ENCODE assay signal across 7 mouse cellular contexts in the genomic region with DNA sequence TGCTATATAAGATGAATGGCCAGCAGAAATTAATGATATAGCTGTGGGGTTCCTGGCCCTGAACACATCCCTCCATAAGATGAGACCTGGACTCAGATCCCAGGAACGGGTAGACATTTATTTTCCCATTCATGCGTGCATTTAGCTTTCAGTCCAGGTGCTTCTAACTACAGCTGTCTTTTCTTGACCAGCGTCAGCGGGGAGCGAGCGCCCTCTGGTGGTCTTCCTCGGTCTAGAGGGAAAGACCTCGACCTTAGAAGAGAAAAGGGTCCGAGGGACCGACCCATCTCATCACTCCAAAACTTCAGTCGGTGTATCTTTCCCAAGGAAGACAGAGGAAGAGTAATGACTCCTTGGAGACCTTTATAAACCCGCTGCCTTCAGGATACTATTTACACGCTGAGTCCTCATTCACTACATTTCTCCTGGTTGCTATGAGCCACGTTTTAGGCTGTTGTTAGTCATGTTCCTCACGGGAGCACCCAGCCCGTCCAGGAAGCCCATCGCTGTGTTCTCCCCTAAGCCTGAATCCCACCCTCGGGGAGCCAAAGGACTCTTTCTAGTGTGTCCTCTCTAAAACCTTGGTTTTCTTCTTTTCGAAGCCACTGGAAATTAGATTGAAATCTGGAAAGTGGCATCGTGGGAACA. TPM values are rescaled to one million over a fixed set of nuclear protein-coding genes. Genes with fewer than 3 reads are reported as not detected.
DNase-seq lines count a peak whose midpoint lies in the region; ATAC-seq and TF ChIP-seq lines count a peak whose summit lies in the region.

No protein-coding gene starts in this region.

- H3K4me2 ChIP-seq in intestine, postnatal 0 days (replicated peaks; ENCODE audit: low read depth), result peak overlapping the region; percentile 46
- H3K4me2 ChIP-seq in limb, embryonic 12.5 days, result peak overlapping the region; percentile 42
- H3K4me2 ChIP-seq in midbrain, embryonic 15.5 days, result peak overlapping the region; percentile 40; the same call in 1 of the 2 replicates

- no peak overlapping the region for H3K9ac ChIP-seq in intestine, postnatal 0 days (ENCODE audit: low read depth, low read length)
- H3K9ac ChIP-seq in limb, embryonic 12.5 days (replicated peaks), result 0 out of 2 replicates have a peak overlapping the region, but pooled peaks have one; percentile 12
- 0 out of 2 replicates have a peak overlapping the region, but pooled peaks have one; percentile 19 for H3K9ac ChIP-seq in midbrain, embryonic 15.5 days

- H3K4me3 ChIP-seq in embryonic facial prominence, embryonic 10.5 days, result peak overlapping the region; percentile 28; the same call in 1 of the 2 replicates
- H3K4me3 ChIP-seq in intestine, postnatal 0 days (ENCODE audit: low read depth, low read length), result no peak overlapping the region
- H3K4me3 ChIP-seq in limb, embryonic 12.5 days (replicated peaks), result no peak overlapping the region; the same call in 1 of the 2 replicates
- no peak overlapping the region for H3K4me3 ChIP-seq in midbrain, embryonic 15.5 days

- DNase-seq in adrenal gland, postnatal 14 days, result peak; percentile 90
- peak; percentile 89 for DNase-seq in embryonic facial prominence, embryonic 10.5 days (ENCODE audit: low spot score)
- peak; percentile 57 to 86 for DNase-seq in spleen, adult 18-20 months

- no peaks in the 10 kb centered on the region; the same call in 1 of the 2 replicates for H3K27me3 ChIP-seq in embryonic facial prominence, embryonic 10.5 days (replicated peaks; ENCODE audit: low read depth, poor library complexity, severe bottlenecking)
- H3K27me3 ChIP-seq in intestine, postnatal 0 days (replicated peaks; ENCODE audit: control insufficient read depth, insufficient read depth, low read length), result no peaks in the 10 kb centered on the region
- H3K27me3 ChIP-seq in limb, embryonic 12.5 days, result peaks cover 4% of the 10 kb centered on the region; the same call in 1 of the 2 replicates
- H3K27me3 ChIP-seq in midbrain, embryonic 15.5 days (replicated peaks), result no peaks in the 10 kb centered on the region

- TF ChIP-seq CTCF in intestine, postnatal 0 days (IDR thresholded peaks at IDR 0.05; ENCODE audit: low read depth), result peak; percentile 95

- no peak overlapping the region for H3K27ac ChIP-seq in embryonic facial prominence, embryonic 10.5 days (replicated peaks)
- H3K27ac ChIP-seq in intestine, postnatal 0 days (ENCODE audit: low read depth, low read length), result no peak overlapping the region
- no peak overlapping the region for H3K27ac ChIP-seq in limb, embryonic 12.5 days
- no peak overlapping the region for H3K27ac ChIP-seq in midbrain, embryonic 15.5 days

- H3K4me1 ChIP-seq in embryonic facial prominence, embryonic 10.5 days, result peaks cover 6% of the 10 kb centered on the region; the same call in 1 of the 2 replicates
- H3K4me1 ChIP-seq in intestine, postnatal 0 days (replicated peaks; ENCODE audit: control insufficient read depth, insufficient read depth, low read length), result no peaks in the 10 kb centered on the region
- H3K4me1 ChIP-seq in limb, embryonic 12.5 days (replicated peaks), result no peaks in the 10 kb centered on the region
- peaks cover 2% of the 10 kb centered on the region; the same call in 1 of the 2 replicates for H3K4me1 ChIP-seq in midbrain, embryonic 15.5 days

- H3K36me3 ChIP-seq in embryonic facial prominence, embryonic 10.5 days (replicated peaks), result no peaks in the 10 kb centered on the region
- H3K36me3 ChIP-seq in intestine, postnatal 0 days (ENCODE audit: control insufficient read depth, insufficient read depth), result no peaks in the 10 kb centered on the region
- no peaks in the 10 kb centered on the region for H3K36me3 ChIP-seq in limb, embryonic 12.5 days
- no peaks in the 10 kb centered on the region for H3K36me3 ChIP-seq in midbrain, embryonic 15.5 days (replicated peaks)

- no peaks in the 10 kb centered on the region for H3K9me3 ChIP-seq in embryonic facial prominence, embryonic 10.5 days
- H3K9me3 ChIP-seq in intestine, postnatal 0 days (ENCODE audit: control insufficient read depth), result no peaks in the 10 kb centered on the region
- no peaks in the 10 kb centered on the region for H3K9me3 ChIP-seq in limb, embryonic 12.5 days
- no peaks in the 10 kb centered on the region for H3K9me3 ChIP-seq in midbrain, embryonic 15.5 days

- peak; percentile 84 for ATAC-seq in granulocyte monocyte progenitor cell, adult 5-6 weeks (replicated peaks; ENCODE audit: poor library complexity, severe bottlenecking)
- ATAC-seq in intestine, postnatal 0 days, result peak; percentile 49
- ATAC-seq in limb, embryonic 12.5 days (ENCODE audit: insufficient number of reproducible peaks, insufficient read depth, low FRiP score, low TSS enrichment, low read depth), result no peak
- no peak for ATAC-seq in midbrain, embryonic 15.5 days (replicated peaks)

- WGBS in embryonic facial prominence, embryonic 10.5 days, result 24% methylated on average over 20 of the region's 20 CpGs
- WGBS in intestine, postnatal 0 days, result 11% methylated on average over 20 of the region's 20 CpGs
- WGBS in limb, embryonic 12.5 days, result 21% methylated on average over 20 of the region's 20 CpGs
- WGBS in midbrain, embryonic 15.5 days, result 19% methylated on average over 20 of the region's 20 CpGs

RNA-seq across cellular contexts. Expression of a gene that starts 12.9 kb away (rescaled TPM):
- 14.6 and 16.7 TPM in 2 replicates for total RNA-seq in adrenal gland, postnatal 14 days (2021)
- 46.7 and 47.0 TPM in 2 replicates for polyA plus RNA-seq in embryonic facial prominence, embryonic 10.5 days (2016; fragmentation: Nextera tagmentation; extraction: Ambion mirVana)
- total RNA-seq in granulocyte monocyte progenitor cell, adult 5-6 weeks (2014; fragmentation: Nextera tagmentation), result 45.1 and 52.5 TPM in 2 replicates
- total RNA-seq in granulocyte monocyte progenitor cell, adult 5-6 weeks (2017), result 50.6 and 54.4 TPM in 2 replicates
- 21.3 and 25.9 TPM in 2 replicates for polyA plus RNA-seq in intestine, postnatal 0 days (2015; fragmentation: Nextera tagmentation; extraction: Ambion mirVana)
- 49.5 and 55.5 TPM in 2 replicates for polyA plus RNA-seq in limb, embryonic 12.5 days (2016; fragmentation: Nextera tagmentation; extraction: Ambion mirVana)
- 12.4 and 14.7 TPM in 2 replicates for polyA plus RNA-seq in midbrain, embryonic 15.5 days (2015; fragmentation: Nextera tagmentation; extraction: Ambion mirVana)

RNA-seq across cellular contexts. Expression of a gene that starts 13.1 kb away (rescaled TPM):
- total RNA-seq in adrenal gland, postnatal 14 days (2021), result 2.4 and 5.2 TPM in 2 replicates
- polyA plus RNA-seq in embryonic facial prominence, embryonic 10.5 days (2016; fragmentation: Nextera tagmentation; extraction: Ambion mirVana), result 0.20 TPM in 1 of 2 replicates, not detected in the other
- 3.0 and 37.6 TPM in 2 replicates for total RNA-seq in granulocyte monocyte progenitor cell, adult 5-6 weeks (2014; fragmentation: Nextera tagmentation)
- 99.8 and 173 TPM in 2 replicates for total RNA-seq in granulocyte monocyte progenitor cell, adult 5-6 weeks (2017)
- 1.3 TPM in 2 replicates for polyA plus RNA-seq in intestine, postnatal 0 days (2015; fragmentation: Nextera tagmentation; extraction: Ambion mirVana)
- 0.49 and 0.76 TPM in 2 replicates for polyA plus RNA-seq in limb, embryonic 12.5 days (2016; fragmentation: Nextera tagmentation; extraction: Ambion mirVana)
- polyA plus RNA-seq in midbrain, embryonic 15.5 days (2015; fragmentation: Nextera tagmentation; extraction: Ambion mirVana), result 2.6 TPM in 1 of 2 replicates, not detected in the other

RNA-seq across cellular contexts. Expression of a gene that starts 30.0 kb away (rescaled TPM):
- total RNA-seq in adrenal gland, postnatal 14 days (2021), result 18.1 and 19.8 TPM in 2 replicates
- polyA plus RNA-seq in embryonic facial prominence, embryonic 10.5 days (2016; fragmentation: Nextera tagmentation; extraction: Ambion mirVana), result 107 and 115 TPM in 2 replicates
- total RNA-seq in granulocyte monocyte progenitor cell, adult 5-6 weeks (2014; fragmentation: Nextera tagmentation), result 54.0 and 59.5 TPM in 2 replicates
- 22.1 and 28.4 TPM in 2 replicates for total RNA-seq in granulocyte monocyte progenitor cell, adult 5-6 weeks (2017)
- 54.6 and 58.0 TPM in 2 replicates for polyA plus RNA-seq in intestine, postnatal 0 days (2015; fragmentation: Nextera tagmentation; extraction: Ambion mirVana)
- 77.0 and 80.5 TPM in 2 replicates for polyA plus RNA-seq in limb, embryonic 12.5 days (2016; fragmentation: Nextera tagmentation; extraction: Ambion mirVana)
- 59.4 and 68.3 TPM in 2 replicates for polyA plus RNA-seq in midbrain, embryonic 15.5 days (2015; fragmentation: Nextera tagmentation; extraction: Ambion mirVana)

RNA-seq across cellular contexts. Expression of a gene that starts 50.4 kb away (rescaled TPM):
- total RNA-seq in adrenal gland, postnatal 14 days (2021), result 17.4 and 19.3 TPM in 2 replicates
- not detected in 2 replicates for polyA plus RNA-seq in embryonic facial prominence, embryonic 10.5 days (2016; fragmentation: Nextera tagmentation; extraction: Ambion mirVana)
- total RNA-seq in granulocyte monocyte progenitor cell, adult 5-6 weeks (2014; fragmentation: Nextera tagmentation), result not detected in 2 replicates
- not detected in 2 replicates for total RNA-seq in granulocyte monocyte progenitor cell, adult 5-6 weeks (2017)
- polyA plus RNA-seq in intestine, postnatal 0 days (2015; fragmentation: Nextera tagmentation; extraction: Ambion mirVana), result 3.0 and 3.3 TPM in 2 replicates
- polyA plus RNA-seq in limb, embryonic 12.5 days (2016; fragmentation: Nextera tagmentation; extraction: Ambion mirVana), result not detected in 2 replicates
- polyA plus RNA-seq in midbrain, embryonic 15.5 days (2015; fragmentation: Nextera tagmentation; extraction: Ambion mirVana), result 0.29 TPM in 1 of 2 replicates, not detected in the other

Comparison
In these comparisons a context has a peak if more than half of its experiments do, and no peak if none do; other contexts are left out.
1. ATAC-seq: peak in granulocyte monocyte progenitor cell, adult 5-6 weeks (single experiment) and intestine, postnatal 0 days (single experiment); none in limb, embryonic 12.5 days (single experiment) and midbrain, embryonic 15.5 days (single experiment).
2. Peak in every context shown above with its lines, with median percentiles within 50 percentile points of each other: DNase-seq and H3K4me2 ChIP-seq.